Mouse (Mus musculus) lung, postnatal 14 days (tissue): ENCODE data around the gene Ccng2.

Experiments
- DNase-seq: peaks from one replicate; pipeline ENCODE4 v3.0.0; 2021

Gene Ccng2

GRCm38 (mm10) chr5:93263396-93264075, 3.5 kb upstream of the Ccng2 start:
- no peak for DNase-seq

GRCm38 (mm10) chr5:93264136-93264700, 2.8 kb upstream of the Ccng2 start:
- DNase-seq = no peak

DNA sequence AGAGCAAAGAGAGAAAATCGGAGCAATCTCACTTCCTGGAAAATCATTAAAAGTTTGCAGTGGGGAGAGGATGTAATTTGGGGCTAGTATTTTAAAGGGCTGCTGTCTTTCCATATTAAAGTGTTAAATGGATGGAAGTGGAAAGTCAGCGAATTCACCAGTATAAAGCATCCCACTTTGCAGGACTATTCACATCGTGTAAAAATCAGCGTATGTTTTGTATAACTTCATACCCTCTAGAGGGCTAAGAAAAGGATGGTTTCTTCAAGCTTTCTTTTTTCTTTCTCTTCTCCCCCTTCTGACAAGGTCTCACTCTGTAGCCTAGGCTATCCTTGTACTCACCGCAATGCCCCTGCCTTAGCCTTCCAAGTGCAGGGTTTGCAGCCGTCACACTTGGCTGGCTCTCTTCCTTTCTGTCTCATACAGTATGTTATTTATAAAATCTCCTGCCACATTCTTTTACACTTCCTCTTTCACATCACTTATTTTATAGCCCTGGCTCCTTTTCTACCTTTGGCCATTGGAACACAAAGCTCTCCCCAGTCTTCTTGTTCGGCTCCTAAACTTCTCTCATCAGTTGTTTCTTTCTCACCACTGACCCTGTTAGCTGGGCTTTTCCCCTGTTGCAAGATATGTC, 1.8 kb upstream of the Ccng2 start:
- DNase-seq = no peak

- DNase-seq = peak; percentile 28
These were observed 1.1 kb upstream of the Ccng2 start for GRCm38 (mm10) chr5:93265801-93266580.

GRCm38 (mm10) chr5:93267851-93268606, 972 bp downstream of the Ccng2 start:
- peak; percentile 86 for DNase-seq

DNA sequence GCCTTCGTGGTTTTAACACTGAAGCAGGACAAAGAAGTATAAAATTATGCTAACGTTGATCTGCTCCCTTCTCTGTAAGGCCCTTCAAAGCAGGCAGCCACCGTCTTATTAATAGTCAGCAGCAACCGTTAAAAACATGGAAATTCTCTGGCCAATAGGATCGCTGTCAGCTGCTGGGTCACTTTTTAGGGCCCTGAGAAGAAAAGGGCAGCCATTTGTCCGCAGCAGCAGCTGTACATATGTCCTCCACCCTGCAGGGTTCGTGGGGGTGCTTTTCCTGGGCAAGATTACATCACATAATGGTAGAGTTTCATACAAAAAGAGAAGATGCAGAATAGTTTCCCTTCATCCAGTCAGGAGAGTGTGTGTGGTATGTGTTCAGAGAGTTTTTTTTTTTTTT, 3.0 kb downstream of the Ccng2 start:
- DNase-seq = no peak

- DNase-seq = no peak
These were observed 3.7 kb downstream of the Ccng2 start for GRCm38 (mm10) chr5:93270721-93271120.

GRCm38 (mm10) chr5:93282446-93283107, 15.5 kb downstream of the Ccng2 start:
- peak; percentile 59 for DNase-seq

DNA sequence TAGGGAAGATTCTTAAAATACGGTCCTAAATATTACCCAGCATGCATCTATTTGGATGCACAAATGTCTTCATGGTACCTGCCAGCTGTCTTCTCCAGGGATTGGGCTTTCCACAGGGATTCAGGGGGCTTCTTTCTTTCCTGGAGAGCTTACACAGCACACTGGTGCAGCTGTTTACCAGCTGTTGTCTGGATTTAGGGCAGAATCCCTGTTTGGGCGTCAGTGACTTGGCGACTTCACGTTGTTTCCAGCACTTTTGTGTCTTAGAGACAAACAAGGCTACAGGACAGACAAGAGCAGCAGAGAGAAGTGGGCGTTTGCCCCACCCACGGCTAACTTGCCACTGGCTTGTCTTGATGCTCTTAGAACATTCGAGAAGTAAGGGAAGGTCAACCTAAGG, 16.1 kb downstream of the Ccng2 start:
- peak; percentile 28 for DNase-seq

GRCm38 (mm10) chr5:93288553-93288952, 21.5 kb downstream of the Ccng2 start:
- DNase-seq = no peak

DNA sequence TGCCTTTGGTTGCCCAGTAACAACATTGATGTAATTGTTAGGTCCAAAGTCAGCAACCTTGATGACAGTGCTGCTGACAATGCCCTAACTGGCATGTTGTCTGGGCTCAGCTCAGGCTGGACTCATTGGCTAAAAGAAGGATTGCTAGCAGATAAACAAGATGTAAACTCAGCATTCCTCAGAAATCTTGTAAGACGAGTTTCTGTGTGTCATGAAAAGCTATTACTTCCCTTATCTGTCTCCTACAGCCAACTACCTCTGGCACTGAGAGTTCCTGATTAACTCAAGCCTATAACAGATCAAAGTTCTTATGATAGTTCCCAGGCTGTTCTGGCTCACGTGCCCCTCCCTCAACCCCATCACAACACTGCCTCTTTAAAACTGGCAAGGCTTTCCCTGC, 23.2 kb downstream of the Ccng2 start:
- DNase-seq = no peak

GRCm38 (mm10) chr5:93296341-93296746, 29.3 kb downstream of the Ccng2 start:
- DNase-seq = peak; percentile 16

GRCm38 (mm10) chr5:93296754-93297153, 29.7 kb downstream of the Ccng2 start:
- no peak for DNase-seq

DNA sequence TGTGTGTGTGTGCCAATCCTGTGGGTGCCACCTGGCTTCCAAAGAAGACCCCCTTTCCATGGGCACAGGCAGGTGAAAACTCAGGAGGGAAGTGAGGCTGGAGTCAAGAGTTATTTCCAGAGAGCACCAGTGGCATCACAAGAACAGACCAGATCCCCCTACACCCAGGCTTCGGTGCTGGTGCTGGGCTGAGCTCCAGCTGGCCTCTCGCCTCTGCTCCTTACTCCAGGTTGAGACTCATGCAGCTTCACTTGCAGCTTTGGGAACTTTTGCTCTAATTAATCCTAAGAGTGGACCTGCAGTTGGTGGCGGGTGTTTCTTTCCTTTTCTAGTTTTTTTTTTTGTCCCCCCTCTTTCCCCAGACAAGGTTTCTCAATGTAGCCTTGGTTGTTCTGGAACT, 30.3 kb downstream of the Ccng2 start:
- DNase-seq = no peak

DNA sequence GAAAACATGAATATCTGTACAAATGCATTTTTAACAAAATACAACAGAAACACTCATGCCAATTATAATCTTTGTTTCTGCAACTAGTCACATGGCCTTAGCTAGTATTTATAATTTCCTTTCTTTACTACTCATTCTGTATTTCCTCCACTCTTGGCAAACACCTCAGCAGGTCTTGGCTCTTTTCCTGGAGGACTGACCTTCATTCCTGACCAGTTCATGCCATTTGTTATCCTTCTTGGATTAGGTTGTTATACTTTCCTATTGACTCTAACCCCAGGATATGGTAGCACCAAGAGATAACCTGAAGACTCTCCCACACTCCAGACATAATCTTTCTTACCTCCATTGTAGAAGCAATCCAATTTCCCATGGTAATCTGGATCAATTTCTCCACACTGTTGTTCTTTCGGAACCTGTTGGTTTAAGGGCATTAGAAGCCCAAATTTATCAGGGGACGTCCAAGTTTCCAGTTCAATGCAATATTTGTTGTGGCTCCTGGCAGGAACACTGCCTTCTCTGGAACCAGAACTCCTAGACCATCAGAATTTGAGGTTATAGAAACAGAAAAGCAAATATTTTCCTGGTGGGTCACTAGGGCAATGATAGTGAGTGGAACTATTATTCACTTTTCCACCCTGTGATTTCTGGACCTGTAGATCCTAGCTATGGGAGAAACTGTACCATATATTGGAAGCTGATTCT, 38.2 kb downstream of the Ccng2 start:
- no peak for DNase-seq

DNA sequence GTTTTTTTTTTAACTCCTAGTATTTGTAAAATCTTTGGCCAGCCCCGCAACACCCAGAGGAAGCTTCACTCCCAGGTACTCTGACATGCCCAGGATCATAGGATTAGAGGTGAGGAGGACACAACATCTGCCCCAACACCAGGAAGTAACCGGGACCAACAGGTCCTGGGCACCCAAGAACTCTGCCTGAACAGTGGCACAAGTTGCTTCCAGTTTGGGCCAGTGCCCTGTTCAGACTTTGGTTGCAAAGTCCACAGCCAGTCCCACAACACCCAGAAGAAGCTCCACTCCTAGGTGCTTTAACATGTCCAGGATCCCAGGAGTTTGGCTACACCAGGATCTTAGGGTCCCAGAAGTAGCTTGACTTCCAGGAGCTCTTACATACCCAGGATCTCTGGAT, 41.9 kb downstream of the Ccng2 start:
- DNase-seq = no peak

DNA sequence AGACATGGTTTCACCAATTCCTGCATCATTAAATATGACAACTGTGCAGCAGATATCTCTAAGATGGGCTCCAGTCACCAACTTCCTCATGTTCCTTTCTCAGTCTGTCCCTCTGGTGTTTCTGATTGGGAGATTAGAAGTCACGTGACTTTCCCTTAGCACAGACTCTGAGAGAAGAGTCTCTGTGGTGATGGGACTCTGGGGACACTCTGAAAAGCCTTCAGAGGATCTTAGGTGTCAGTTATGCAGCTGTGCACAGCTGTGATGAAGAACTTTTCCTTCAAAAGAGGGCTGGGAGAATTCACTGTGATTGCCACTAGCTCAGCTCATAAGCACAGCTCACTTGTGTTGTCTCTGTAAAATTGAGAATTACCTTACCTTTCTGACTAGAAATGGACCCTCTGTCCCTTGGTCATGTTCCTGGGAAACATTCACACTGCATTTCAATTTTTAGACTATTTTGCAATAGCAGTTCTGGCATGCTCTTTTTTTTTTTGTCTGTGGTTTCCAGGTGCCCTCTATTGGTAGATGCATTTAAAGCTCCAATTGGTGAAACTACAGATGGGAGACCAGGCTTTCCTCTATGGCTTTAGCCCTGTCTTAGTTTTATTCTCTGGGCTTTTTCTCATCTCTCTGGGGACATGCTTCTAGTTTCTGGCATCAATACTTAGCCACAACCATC, 56.4 kb downstream of the Ccng2 start:
- no peak for DNase-seq
